Comparison of ENCODE assay signal across 10 mouse cellular contexts in the genomic region with DNA sequence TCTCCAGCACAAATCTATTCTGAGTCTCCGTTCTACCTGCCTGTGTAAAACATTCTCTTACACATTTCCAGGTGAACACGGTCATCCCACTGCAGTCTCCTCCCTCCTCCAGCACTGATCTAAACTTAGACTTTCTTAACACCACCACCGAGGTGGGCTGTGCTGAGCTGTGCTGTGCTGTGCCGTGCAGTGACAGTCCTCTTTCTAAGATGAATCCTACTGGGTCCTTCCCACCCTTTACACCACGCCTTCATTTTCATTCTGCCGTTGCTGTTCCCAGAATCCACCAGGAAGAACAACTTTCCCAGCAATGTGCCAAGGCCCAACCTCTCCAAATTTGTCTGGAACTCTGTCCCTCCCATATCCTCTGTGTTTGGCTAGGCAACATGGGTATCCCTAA. TPM values are rescaled to one million over a fixed set of nuclear protein-coding genes. Genes with fewer than 3 reads are reported as not detected.
A peak's percentile ranks its signal among the peaks of the same experiment; 100 is the strongest.
DNase-seq lines count a peak whose midpoint lies in the region; ATAC-seq lines count a peak whose summit lies in the region.
"Had no signal": no experiment of that assay in that cellular context is flagged by ENCODE, and none has a peak within 500 bp of the region (broad histone marks: within the 10 kb centered on the region; RNA-seq: fewer than 3 reads in every experiment).

No protein-coding gene starts in this region.

- peaks cover 23% of the 10 kb centered on the region for H3K36me3 ChIP-seq in heart, embryonic 10.5 days
- peaks cover 9% of the 10 kb centered on the region for H3K36me3 ChIP-seq in heart, embryonic 15.5 days
- H3K36me3 ChIP-seq in stomach, embryonic 16.5 days (ENCODE audit: control insufficient read depth, insufficient read depth, low read length), result no peaks in the 10 kb centered on the region

- peak overlapping the region; percentile 100 for H3K27ac ChIP-seq in heart, embryonic 10.5 days
- peak overlapping the region; percentile 94 for H3K27ac ChIP-seq in heart, embryonic 15.5 days
- H3K27ac ChIP-seq in stomach, embryonic 16.5 days (ENCODE audit: low read length), result peak overlapping the region; percentile 95
- H3K27ac ChIP-seq: lung, embryonic 15.5 days had no signal

- no peaks in the 10 kb centered on the region for H3K9me3 ChIP-seq in heart, embryonic 10.5 days
- H3K9me3 ChIP-seq in heart, embryonic 15.5 days (replicated peaks), result no peaks in the 10 kb centered on the region
- no peaks in the 10 kb centered on the region for H3K9me3 ChIP-seq in stomach, embryonic 16.5 days (replicated peaks; ENCODE audit: control insufficient read depth, low read length)
- H3K9me3 ChIP-seq: lung, embryonic 15.5 days had no signal

- H3K9ac ChIP-seq in heart, embryonic 15.5 days, result no peak overlapping the region
- H3K9ac ChIP-seq in stomach, embryonic 16.5 days (ENCODE audit: low read length), result no peak overlapping the region
- H3K9ac ChIP-seq: lung, embryonic 15.5 days had no signal

- H3K4me2 ChIP-seq in heart, embryonic 15.5 days, result no peak overlapping the region
- H3K4me2 ChIP-seq in stomach, embryonic 16.5 days (ENCODE audit: low read depth, low read length), result no peak overlapping the region
- H3K4me2 ChIP-seq: lung, embryonic 15.5 days had no signal

- H3K27me3 ChIP-seq in heart, embryonic 10.5 days (ENCODE audit: insufficient read depth, poor library complexity, severe bottlenecking), result no peaks in the 10 kb centered on the region
- H3K27me3 ChIP-seq in heart, embryonic 15.5 days, result no peaks in the 10 kb centered on the region
- H3K27me3 ChIP-seq in stomach, embryonic 16.5 days (ENCODE audit: control insufficient read depth, insufficient read depth, low read length), result no peaks in the 10 kb centered on the region
- H3K27me3 ChIP-seq: lung, embryonic 15.5 days had no signal

- ATAC-seq in heart, embryonic 15.5 days (replicated peaks; ENCODE audit: insufficient number of reproducible peaks, insufficient read depth, low FRiP score, low read depth), result no peak
- ATAC-seq in stomach, embryonic 16.5 days (ENCODE audit: insufficient read depth, low FRiP score), result no peak

- H3K4me3 ChIP-seq in heart, embryonic 10.5 days, result peak overlapping the region; percentile 35; the same call in 1 of the 2 replicates
- H3K4me3 ChIP-seq in heart, embryonic 15.5 days, result no peak overlapping the region
- H3K4me3 ChIP-seq in stomach, embryonic 16.5 days (replicated peaks; ENCODE audit: low read length), result no peak overlapping the region
- H3K4me3 ChIP-seq: lung, embryonic 15.5 days had no signal

- intact Hi-C loops in heart, postnatal 36 days (cut with DNase I), result no loop called here
- intact Hi-C loops in left cerebral cortex, postnatal 14 days (cut with DNase I), result loop anchor here (2.0 kb wide), 1 partner anchor 16 kb away; a partner anchor contains a TSS
- intact Hi-C loops in left cerebral cortex, postnatal 10 days (cut with DNase I), result no loop called here

- WGBS in heart, embryonic 10.5 days, result 39% methylated on average over 6 of the region's 6 CpGs
- 33% methylated on average over 6 of the region's 6 CpGs for WGBS in heart, embryonic 15.5 days
- 52% methylated on average over 6 of the region's 6 CpGs for WGBS in stomach, embryonic 16.5 days

- DNase-seq in heart, embryonic 10.5 days (ENCODE audit: low spot score), result no peak
- no peak for DNase-seq in heart, postnatal 36 days
- peak; percentile 68 to 85 for DNase-seq in left cerebral cortex, postnatal 14 days (ENCODE audit: low spot score in 2 of 2)
- DNase-seq in left cerebral cortex, postnatal 10 days (ENCODE audit: extremely low spot score in 1 of 2, low spot score in 2 of 2), result no peak
- no peak for DNase-seq in natural killer cell, adult 2 months (ENCODE audit: low spot score in 2 of 2)
- no peak for DNase-seq in adrenal gland, adult (ENCODE audit: inconsistent age in 2 of 2, low spot score in 1 of 2)
- DNase-seq: thymus, postnatal 25 days had no signal

- H3K4me1 ChIP-seq in heart, embryonic 10.5 days, result peaks cover 54% of the 10 kb centered on the region
- peaks cover 38% of the 10 kb centered on the region for H3K4me1 ChIP-seq in heart, embryonic 15.5 days (replicated peaks)
- H3K4me1 ChIP-seq in stomach, embryonic 16.5 days (ENCODE audit: control insufficient read depth, insufficient read depth, low read length), result peaks cover 27% of the 10 kb centered on the region

RNA-seq across cellular contexts. Expression of a gene that starts 1.9 kb away (rescaled TPM):
- polyA plus RNA-seq in heart, embryonic 10.5 days (2016; fragmentation: Nextera tagmentation; extraction: Ambion mirVana), result 85.8 and 93.0 TPM in 2 replicates
- 10 to 100 TPM; 50.5 to 72.7 TPM for total RNA-seq in heart, postnatal 36 days (2021)
- total RNA-seq in left cerebral cortex, postnatal 14 days (2021), result 1,000 to 10,000 TPM; 1,220 to 1,271 TPM
- 1,000 to 10,000 TPM; 1,124 to 1,163 TPM for total RNA-seq in left cerebral cortex, postnatal 10 days (2021)
- 82.2 and 96.4 TPM in 2 replicates for polyA plus RNA-seq in heart, embryonic 15.5 days (2015; fragmentation: Nextera tagmentation; extraction: Ambion mirVana)
- 79.9 and 88.5 TPM in 2 replicates for polyA plus RNA-seq in stomach, embryonic 16.5 days (2015; fragmentation: Nextera tagmentation; extraction: Ambion mirVana)

RNA-seq across cellular contexts. Expression of a gene that starts 8.6 kb away (rescaled TPM):
- 8.0 and 8.8 TPM in 2 replicates for polyA plus RNA-seq in heart, embryonic 10.5 days (2016; fragmentation: Nextera tagmentation; extraction: Ambion mirVana)
- total RNA-seq in heart, postnatal 36 days (2021), result 10 to 100 TPM; 34.2 to 82.1 TPM
- total RNA-seq in left cerebral cortex, postnatal 14 days (2021), result 100 to 1,000 TPM in 1 of 2 experiments, 10 to 100 TPM in 1; 90.4 to 112 TPM
- 10 to 100 TPM; 71.2 to 83.9 TPM for total RNA-seq in left cerebral cortex, postnatal 10 days (2021)
- 16.1 and 25.2 TPM in 2 replicates for polyA plus RNA-seq in heart, embryonic 15.5 days (2015; fragmentation: Nextera tagmentation; extraction: Ambion mirVana)
- polyA plus RNA-seq in stomach, embryonic 16.5 days (2015; fragmentation: Nextera tagmentation; extraction: Ambion mirVana), result 21.8 and 22.3 TPM in 2 replicates

RNA-seq across cellular contexts. Expression of a gene that starts 15.8 kb away (rescaled TPM):
- 29.1 and 30.4 TPM in 2 replicates for polyA plus RNA-seq in heart, embryonic 10.5 days (2016; fragmentation: Nextera tagmentation; extraction: Ambion mirVana)
- 1 to 10 TPM; 4.2 to 6.1 TPM for total RNA-seq in heart, postnatal 36 days (2021)
- 10 to 100 TPM; 14.2 to 16.9 TPM for total RNA-seq in left cerebral cortex, postnatal 14 days (2021)
- total RNA-seq in left cerebral cortex, postnatal 10 days (2021), result 10 to 100 TPM; 12.0 to 12.1 TPM
- polyA plus RNA-seq in heart, embryonic 15.5 days (2015; fragmentation: Nextera tagmentation; extraction: Ambion mirVana), result 37.0 and 40.9 TPM in 2 replicates
- polyA plus RNA-seq in stomach, embryonic 16.5 days (2015; fragmentation: Nextera tagmentation; extraction: Ambion mirVana), result 58.2 and 62.1 TPM in 2 replicates

RNA-seq across cellular contexts. Expression of a gene that starts 26.9 kb away (rescaled TPM):
- 8.2 and 9.0 TPM in 2 replicates for polyA plus RNA-seq in heart, embryonic 10.5 days (2016; fragmentation: Nextera tagmentation; extraction: Ambion mirVana)
- total RNA-seq in heart, postnatal 36 days (2021), result 10 to 100 TPM; 16.0 to 17.1 TPM
- total RNA-seq in left cerebral cortex, postnatal 14 days (2021), result 10 to 100 TPM; 26.1 to 29.2 TPM
- 10 to 100 TPM; 21.9 to 25.5 TPM for total RNA-seq in left cerebral cortex, postnatal 10 days (2021)
- 10.5 and 11.7 TPM in 2 replicates for polyA plus RNA-seq in heart, embryonic 15.5 days (2015; fragmentation: Nextera tagmentation; extraction: Ambion mirVana)
- polyA plus RNA-seq in stomach, embryonic 16.5 days (2015; fragmentation: Nextera tagmentation; extraction: Ambion mirVana), result 7.2 and 7.8 TPM in 2 replicates

RNA-seq across cellular contexts. Expression of a gene that starts 33.8 kb away (rescaled TPM):
- 0.60 and 0.63 TPM in 2 replicates for polyA plus RNA-seq in heart, embryonic 10.5 days (2016; fragmentation: Nextera tagmentation; extraction: Ambion mirVana)
- not detected for total RNA-seq in heart, postnatal 36 days (2021)
- under 1 TPM; 0.55 to 0.70 TPM for total RNA-seq in left cerebral cortex, postnatal 14 days (2021)
- total RNA-seq in left cerebral cortex, postnatal 10 days (2021), result under 1 TPM; 0.57 to 0.73 TPM
- polyA plus RNA-seq in heart, embryonic 15.5 days (2015; fragmentation: Nextera tagmentation; extraction: Ambion mirVana), result 0.52 and 0.57 TPM in 2 replicates
- 0.40 and 0.69 TPM in 2 replicates for polyA plus RNA-seq in stomach, embryonic 16.5 days (2015; fragmentation: Nextera tagmentation; extraction: Ambion mirVana)

Comparison
In these comparisons a context has a peak if more than half of its experiments do, and no peak if none do; other contexts are left out.
1. DNase-seq: peak in left cerebral cortex, postnatal 14 days (2 of 2); none in heart, embryonic 10.5 days (single experiment), heart, postnatal 36 days (0 of 2), left cerebral cortex, postnatal 10 days (0 of 2), natural killer cell, adult 2 months (0 of 2) and adrenal gland, adult (0 of 2).
2. RNA of a gene that starts 1.9 kb away (total RNA-seq): 1,220 to 1,271 TPM in left cerebral cortex, postnatal 14 days and 1,124 to 1,163 TPM in left cerebral cortex, postnatal 10 days; 50.5 to 72.7 TPM in heart, postnatal 36 days; every median in the first group is over 10 times any median in the second.
3. Peak in every context shown above with its lines, with median percentiles within 50 percentile points of each other: H3K27ac ChIP-seq.